Mouse (Mus musculus) layer of hippocampus, postnatal 25 days (tissue): Measurements from ENCODE around the gene Mlh1. TPM values are rescaled to one million over a fixed set of nuclear protein-coding genes. Genes with fewer than 3 reads are reported as not detected.

Experiments
- total RNA-seq, 2 experiments: library from RNA; stranded (reverse); gene quantifications; 2 replicates each; pipeline ENCODE4 v1.2.3; 2021

Mlh1 gene
- total RNA-seq, 2 experiments from 2014 or later, result 14.5 to 19.6 TPM

Other genes starting within 250 kb of the Mlh1 start
- 1 to 10 TPM in 1 of 2 experiments, under 1 TPM in 1; 0.89 to 1.0 TPM for gene Ccrl2, start 214.3 kb downstream of the Mlh1 start, total RNA-seq
- 10 to 100 TPM; 29.7 to 37.0 TPM for gene Lrrfip2, start 154.2 kb downstream of the Mlh1 start, total RNA-seq
- gene Epm2aip1, start 138 bp upstream of the Mlh1 start, total RNA-seq, result 10 to 100 TPM; 75.0 to 75.5 TPM
- gene Trank1, start 39.9 kb upstream of the Mlh1 start, total RNA-seq, result 100 to 1,000 TPM; 159 to 197 TPM
- gene Dclk3, start 167.3 kb upstream of the Mlh1 start, total RNA-seq, result 10 to 100 TPM; 12.2 to 13.2 TPM